Mouse (Mus musculus): ENCODE results near the gene Ralb.

- TF ChIP-seq POLR2A (IDR thresholded peaks at IDR 0.05; ENCODE audit: insufficient read length, low read depth) = no peak
- no peak for TF ChIP-seq TCF3 (IDR thresholded peaks at IDR 0.05; ENCODE audit: insufficient read length, low read depth)
Measured at GRCm38 (mm10) chr1:119457993-119458605, 46.5 kb downstream of the Ralb start.

Measured in myocyte (in vitro differentiated cells).